In the genomic region with DNA sequence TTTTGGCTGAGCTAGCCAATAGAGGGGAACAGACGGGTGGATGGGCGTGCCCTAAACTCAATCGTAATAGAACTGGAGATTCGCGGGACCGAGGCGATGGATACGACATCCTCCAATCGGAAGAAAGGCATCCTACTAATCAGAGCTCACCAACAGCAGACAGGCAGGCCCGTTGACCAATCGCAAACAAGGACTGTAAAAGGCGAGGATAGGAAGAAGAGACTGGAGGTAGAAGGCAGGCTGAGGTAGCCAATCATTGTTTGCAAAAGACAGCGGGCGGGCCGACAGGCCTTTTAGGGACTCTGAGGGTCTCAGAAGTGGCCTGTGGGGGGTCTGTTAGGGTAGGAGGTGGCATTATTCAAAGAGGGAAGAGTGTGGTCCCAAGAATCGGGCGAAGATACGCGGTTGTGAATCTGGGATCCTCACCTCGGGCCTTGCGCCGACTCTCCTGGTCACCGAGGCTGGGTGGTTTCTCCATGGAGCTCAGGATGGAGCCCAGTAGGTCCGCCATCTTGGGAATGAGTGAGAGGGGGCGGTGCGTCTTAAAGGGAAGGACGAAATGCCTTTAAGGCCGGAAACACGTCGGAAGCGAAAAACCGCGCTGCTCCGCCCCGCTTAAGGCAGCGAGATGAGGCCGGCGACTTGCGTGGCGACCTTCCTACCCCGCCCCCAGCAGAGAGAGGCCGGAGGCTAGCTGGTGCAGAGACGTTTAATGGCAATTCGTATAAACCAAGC, we compare ENCODE assay signal across 8 mouse cellular contexts. TPM values are rescaled to one million over a fixed set of nuclear protein-coding genes. Genes with fewer than 3 reads are reported as not detected.
DNase-seq lines count a peak whose midpoint lies in the region; ATAC-seq and TF ChIP-seq lines count a peak whose summit lies in the region.

A gene (minus strand): TSS at position 646 of the 735 bp plus-strand sequence.

- peak; percentile 96 for ATAC-seq in forebrain, embryonic 12.5 days (ENCODE audit: low FRiP score)
- ATAC-seq in heart, postnatal 0 days (ENCODE audit: insufficient read depth, low read depth) = peak; percentile 94
- ATAC-seq in liver, embryonic 16.5 days (ENCODE audit: low read depth) = peak; percentile 91
- ATAC-seq in neural tube, embryonic 13.5 days (ENCODE audit: low read depth) = peak; percentile 96

- WGBS in forebrain, embryonic 12.5 days = under 1% methylated on average over 44 of the region's 44 CpGs
- WGBS in heart, postnatal 0 days = under 1% methylated on average over 44 of the region's 44 CpGs
- WGBS in liver, embryonic 16.5 days (ENCODE audit: insufficient replicate concordance) = under 1% methylated on average over 44 of the region's 44 CpGs
- WGBS in neural tube, embryonic 13.5 days = under 1% methylated on average over 44 of the region's 44 CpGs

- peak; percentile 99 for DNase-seq in c-Kit-positive CD71-positive TER-119-positive erythroid progenitor cells, embryonic 14.5 days (ENCODE audit: low spot score)
- peak; percentile 100 for DNase-seq in heart, postnatal 0 days (ENCODE audit: low spot score)
- peak; percentile 97 to 99 for DNase-seq in kidney, postnatal 4 days

- H3K36me3 ChIP-seq in E14TG2a.4 (ENCODE audit: insufficient read depth, low read length) = peaks cover 57% of the 10 kb centered on the region
- peaks cover 31% of the 10 kb centered on the region for H3K36me3 ChIP-seq in forebrain, embryonic 12.5 days (replicated peaks)
- H3K36me3 ChIP-seq in heart, postnatal 0 days (replicated peaks; ENCODE audit: control insufficient read depth, insufficient read depth, low read length) = peaks cover 33% of the 10 kb centered on the region
- H3K36me3 ChIP-seq in liver, embryonic 16.5 days (ENCODE audit: control insufficient read depth, insufficient read depth) = peaks cover 10% of the 10 kb centered on the region
- peaks cover 41% of the 10 kb centered on the region for H3K36me3 ChIP-seq in neural tube, embryonic 13.5 days
- H3K36me3 ChIP-seq in testis, adult 2 months (ENCODE audit: control insufficient read depth, insufficient read depth, low read length) = no peaks in the 10 kb centered on the region; the same call in 1 of the 2 replicates

- TF ChIP-seq EP300 in heart, postnatal 0 days (IDR thresholded peaks at IDR 0.05; ENCODE audit: low read depth) = peak; percentile 23; the same call in 1 of the 2 replicates

- peaks cover 5% of the 10 kb centered on the region; the same call in 1 of the 2 replicates for H3K9me3 ChIP-seq in E14TG2a.4 (ENCODE audit: low read length)
- H3K9me3 ChIP-seq in forebrain, embryonic 12.5 days = no peaks in the 10 kb centered on the region
- no peaks in the 10 kb centered on the region for H3K9me3 ChIP-seq in heart, postnatal 0 days (replicated peaks; ENCODE audit: control insufficient read depth, low read length)
- H3K9me3 ChIP-seq in liver, embryonic 16.5 days (replicated peaks; ENCODE audit: control insufficient read depth, low read length) = no peaks in the 10 kb centered on the region
- H3K9me3 ChIP-seq in neural tube, embryonic 13.5 days = no peaks in the 10 kb centered on the region

- peak within 1 kb of the TSS; percentile 84 for H3K9ac ChIP-seq in forebrain, embryonic 12.5 days
- H3K9ac ChIP-seq in heart, postnatal 0 days (replicated peaks; ENCODE audit: low read depth, low read length) = peak within 1 kb of the TSS; percentile 57
- peak within 1 kb of the TSS; percentile 84 for H3K9ac ChIP-seq in liver, embryonic 16.5 days (ENCODE audit: low read depth, low read length)
- peak within 1 kb of the TSS; percentile 91 for H3K9ac ChIP-seq in neural tube, embryonic 13.5 days

- H3K4me1 ChIP-seq in E14TG2a.4 (replicated peaks; ENCODE audit: low read depth, low read length) = peaks cover 62% of the 10 kb centered on the region
- peaks cover 28% of the 10 kb centered on the region for H3K4me1 ChIP-seq in forebrain, embryonic 12.5 days
- H3K4me1 ChIP-seq in heart, postnatal 0 days (ENCODE audit: control insufficient read depth, insufficient read depth) = peaks cover 12% of the 10 kb centered on the region
- H3K4me1 ChIP-seq in liver, embryonic 16.5 days (ENCODE audit: control insufficient read depth, low read depth, low read length) = peaks cover 27% of the 10 kb centered on the region
- H3K4me1 ChIP-seq in neural tube, embryonic 13.5 days (replicated peaks) = peaks cover 37% of the 10 kb centered on the region
- H3K4me1 ChIP-seq in testis, adult 2 months (ENCODE audit: control insufficient read depth, insufficient read depth, low read length) = peaks cover 18% of the 10 kb centered on the region

- TF ChIP-seq POLR2A in testis, adult 2 months (IDR thresholded peaks at IDR 0.05; ENCODE audit: control insufficient read depth, low read depth, low read length) = peak; percentile 74; the same call in 1 of the 2 replicates

- peak within 1 kb of the TSS; percentile 94 for H3K4me3 ChIP-seq in E14TG2a.4 (replicated peaks; ENCODE audit: low read length)
- H3K4me3 ChIP-seq in forebrain, embryonic 12.5 days (replicated peaks) = peak within 1 kb of the TSS; percentile 64
- H3K4me3 ChIP-seq in heart, postnatal 0 days (ENCODE audit: low read depth, low read length) = peak within 1 kb of the TSS; percentile 74
- peak within 1 kb of the TSS; percentile 81 for H3K4me3 ChIP-seq in liver, embryonic 16.5 days (ENCODE audit: low read depth, low read length)
- peak within 1 kb of the TSS; percentile 66 for H3K4me3 ChIP-seq in neural tube, embryonic 13.5 days
- peak within 1 kb of the TSS; percentile 95 for H3K4me3 ChIP-seq in testis, adult 2 months (ENCODE audit: control insufficient read depth, low read depth, low read length)

- no peak for TF ChIP-seq CTCF in E14TG2a.4 (conservative IDR thresholded peaks at IDR 0.05; ENCODE audit: low read length)
- no peak for TF ChIP-seq CTCF in heart, postnatal 0 days (IDR thresholded peaks at IDR 0.05; ENCODE audit: low read depth)
- TF ChIP-seq CTCF in testis, adult 2 months (IDR thresholded peaks at IDR 0.05; ENCODE audit: control insufficient read depth, insufficient read depth, insufficient replicate concordance, low read depth, low read length) = no peak

- H3K4me2 ChIP-seq in forebrain, embryonic 12.5 days = peak within 1 kb of the TSS; percentile 92
- peak within 1 kb of the TSS; percentile 91 for H3K4me2 ChIP-seq in heart, postnatal 0 days (ENCODE audit: low read depth, low read length)
- H3K4me2 ChIP-seq in liver, embryonic 16.5 days (ENCODE audit: low read depth, low read length) = peak within 1 kb of the TSS; percentile 98
- peak within 1 kb of the TSS; percentile 92 for H3K4me2 ChIP-seq in neural tube, embryonic 13.5 days

- H3K27ac ChIP-seq in forebrain, embryonic 12.5 days = peak within 1 kb of the TSS; percentile 98
- H3K27ac ChIP-seq in heart, postnatal 0 days (ENCODE audit: low read depth) = peak within 1 kb of the TSS; percentile 97
- H3K27ac ChIP-seq in liver, embryonic 16.5 days (ENCODE audit: low read length) = peak within 1 kb of the TSS; percentile 98
- H3K27ac ChIP-seq in neural tube, embryonic 13.5 days (replicated peaks) = peak within 1 kb of the TSS; percentile 98
- H3K27ac ChIP-seq in testis, adult 2 months (ENCODE audit: control insufficient read depth, insufficient read depth, low read depth, low read length) = peak within 1 kb of the TSS; percentile 96

- no peaks in the 10 kb centered on the region for H3K27me3 ChIP-seq in E14TG2a.4 (ENCODE audit: insufficient read depth, low read length)
- no peaks in the 10 kb centered on the region for H3K27me3 ChIP-seq in forebrain, embryonic 12.5 days
- H3K27me3 ChIP-seq in heart, postnatal 0 days (ENCODE audit: control insufficient read depth, insufficient read depth, low read length) = no peaks in the 10 kb centered on the region
- H3K27me3 ChIP-seq in liver, embryonic 16.5 days (ENCODE audit: control insufficient read depth, insufficient read depth, low read depth, low read length) = no peaks in the 10 kb centered on the region
- no peaks in the 10 kb centered on the region for H3K27me3 ChIP-seq in neural tube, embryonic 13.5 days
- no peaks in the 10 kb centered on the region for H3K27me3 ChIP-seq in testis, adult 2 months (ENCODE audit: control insufficient read depth, insufficient read depth, low read length)

RNA-seq across cellular contexts. Expression of the gene that starts here (rescaled TPM):
- 144 and 149 TPM in 2 replicates for polyA plus RNA-seq in forebrain, embryonic 12.5 days (2016; fragmentation: Nextera tagmentation; extraction: Ambion mirVana)
- 42.0 and 53.9 TPM in 2 replicates for total RNA-seq in heart, postnatal 0 days (2014; rRNA removed; ENCODE audit: low replicate concordance)
- 154 and 175 TPM in 2 replicates for polyA plus RNA-seq in heart, postnatal 0 days (2015; fragmentation: Nextera tagmentation; extraction: Ambion mirVana)
- 57.5 and 59.7 TPM in 2 replicates for polyA plus RNA-seq in liver, embryonic 16.5 days (2015; fragmentation: Nextera tagmentation; extraction: Ambion mirVana)
- 169 and 172 TPM in 2 replicates for polyA plus RNA-seq in neural tube, embryonic 13.5 days (2015; fragmentation: Nextera tagmentation; extraction: Ambion mirVana)
- 44.5 and 47.9 TPM in 2 replicates for polyA plus RNA-seq in testis, adult 2 months (2012; rRNA removed)

Comparison
In these comparisons a context has a peak if more than half of its experiments do, and no peak if none do; other contexts are left out.
1. Peak in every context shown above with its lines: DNase-seq, ATAC-seq, H3K4me3 ChIP-seq and H3K27ac ChIP-seq.